Mouse (Mus musculus) megakaryocyte, embryonic 14.5 days (primary cell): Measurements from ENCODE around the gene Clic4.

ENCODE experiments used
- FLI1 ChIP-seq: IDR thresholded peaks from 2 replicates; pipeline ENCODE4 v1.6.1; 2012; ENCODE audit warnings: low read length, inconsistent platforms, mixed read lengths
- GATA1 ChIP-seq: IDR thresholded peaks from 3 replicates; pipeline ENCODE4 v1.6.1; 2012; ENCODE audit warnings: mixed read lengths, low read length, inconsistent platforms, borderline replicate concordance

- TF ChIP-seq GATA1 = no peak
- no peak for TF ChIP-seq FLI1
These were observed 36.0 kb downstream of the Clic4 start for GRCm38 (mm10) chr4:135236658-135237057.
